Mouse (Mus musculus): ENCODE results near the gene Thop1. TPM values are rescaled to one million over a fixed set of nuclear protein-coding genes. Genes with fewer than 3 reads are reported as not detected.

The Thop1 gene
- total and polyA plus RNA-seq, 3 experiments: 75.7 to 126 (median 113) TPM

- Histone ChIP-seq H3K9ac (ENCODE audit: control insufficient read depth, low read depth, low read length, poor library complexity, severe bottlenecking) (no peak overlapping the region), H3K27me3 (ENCODE audit: control insufficient read depth in 1 of 2, insufficient read depth in 2 of 2, low read length in 2 of 2) (no peaks in the 10 kb centered on the region), H3K36me3 (ENCODE audit: control insufficient read depth in 1 of 2, insufficient read depth in 2 of 2, low read length in 2 of 2) (no peaks in the 10 kb centered on the region), H3K79me2 (ENCODE audit: control insufficient read depth, insufficient read depth, low read length, poor library complexity) (no peaks in the 10 kb centered on the region), H3K4me1 (ENCODE audit: control insufficient read depth in 1 of 2, insufficient read depth in 2 of 2, low read length in 2 of 2) (no peaks in the 10 kb centered on the region), H3K4me3 (ENCODE audit: control insufficient read depth in 1 of 2, insufficient read depth in 1 of 2, low read depth in 2 of 2, low read length in 2 of 2) (no peak overlapping the region), H3K27ac (ENCODE audit: control insufficient read depth, low read depth, low read length) (no peak overlapping the region), H3K9me3 (replicated peaks; ENCODE audit: insufficient read depth, low read length) (no peaks in the 10 kb centered on the region)
- no peak for DNase-seq (ENCODE audit: low read depth, low spot score)
- TF ChIP-seq SIN3A (IDR thresholded peaks at IDR 0.05; ENCODE audit: low read length) (no peak), POLR2A (IDR thresholded peaks at IDR 0.05; ENCODE audit: control insufficient read depth in 1 of 2, insufficient read depth in 1 of 2, low read depth in 1 of 2, low read length in 2 of 2, poor library complexity in 1 of 2) (no peak), ETS1 (IDR thresholded peaks at IDR 0.05; ENCODE audit: low read depth, low read length) (no peak), MYC (IDR thresholded peaks at IDR 0.05; ENCODE audit: low read depth, low read length) (no peak)
Measured at GRCm38 (mm10) chr10:81028219-81028618, 41.6 kb upstream of the Thop1 start.

DNA sequence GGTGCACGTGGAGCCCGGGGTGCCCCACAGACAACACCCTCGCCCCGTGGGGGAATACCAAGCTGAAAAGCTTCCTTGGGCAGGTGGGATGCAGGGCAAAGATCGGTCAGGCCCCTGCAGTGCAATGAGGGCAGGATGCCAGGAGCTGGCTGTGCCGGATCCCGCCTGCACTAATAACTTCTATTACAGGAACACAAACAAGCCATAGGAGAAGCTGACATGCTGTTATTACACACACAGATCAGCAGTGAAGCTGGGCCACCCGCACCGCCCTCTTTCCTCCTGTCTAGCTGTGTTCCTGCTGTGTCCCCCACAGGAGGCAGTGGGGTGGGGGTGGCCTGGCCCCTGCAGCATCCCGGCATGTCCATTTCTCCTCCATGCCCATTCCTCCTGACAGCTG, 40.8 kb upstream of the Thop1 start:
- H3K9ac ChIP-seq (ENCODE audit: control insufficient read depth, low read depth, low read length, poor library complexity, severe bottlenecking): no peak overlapping the region
- TF ChIP-seq MXI1 (IDR thresholded peaks at IDR 0.05; ENCODE audit: low read depth, low read length): no peak
- TF ChIP-seq MYC (IDR thresholded peaks at IDR 0.05; ENCODE audit: low read depth, low read length): no peak
- TF ChIP-seq HCFC1 (IDR thresholded peaks at IDR 0.05; ENCODE audit: low read depth, low read length): no peak
- TF ChIP-seq MEF2A (IDR thresholded peaks at IDR 0.05; ENCODE audit: extremely low read depth, insufficient replicate concordance, low read depth, low read length, poor library complexity, severe bottlenecking): no peak
- no peak for TF ChIP-seq MAX (IDR thresholded peaks at IDR 0.05; ENCODE audit: low read length)
- no peak for TF ChIP-seq ZKSCAN1 (IDR thresholded peaks at IDR 0.05; ENCODE audit: low read depth, low read length)
- no peak for TF ChIP-seq JUND (IDR thresholded peaks at IDR 0.05; ENCODE audit: low read depth, low read length)
- no peak for TF ChIP-seq UBTF (IDR thresholded peaks at IDR 0.05; ENCODE audit: borderline replicate concordance, insufficient read depth, low read depth, low read length)
- TF ChIP-seq GABPA (IDR thresholded peaks at IDR 0.05; ENCODE audit: low read depth, low read length): no peak
- TF ChIP-seq ZC3H11A (IDR thresholded peaks at IDR 0.05; ENCODE audit: low read depth, low read length): no peak
- TF ChIP-seq NELFE (IDR thresholded peaks at IDR 0.05; ENCODE audit: low read depth, low read length): no peak
- no peak for TF ChIP-seq NRF1 (IDR thresholded peaks at IDR 0.05; ENCODE audit: insufficient read depth, low read depth, low read length, poor library complexity, severe bottlenecking)
- no peak for TF ChIP-seq MYB (IDR thresholded peaks at IDR 0.05; ENCODE audit: low read depth, low read length)
- no peak for TF ChIP-seq ELF1 (IDR thresholded peaks at IDR 0.05; ENCODE audit: low read depth, low read length)
- no peak for DNase-seq (ENCODE audit: low read depth, low spot score)
- H3K79me2 ChIP-seq (ENCODE audit: control insufficient read depth, insufficient read depth, low read length, poor library complexity): no peaks in the 10 kb centered on the region
- no peaks in the 10 kb centered on the region for H3K4me1 ChIP-seq (ENCODE audit: control insufficient read depth in 1 of 2, insufficient read depth in 2 of 2, low read length in 2 of 2)
- no peaks in the 10 kb centered on the region for H3K9me3 ChIP-seq (replicated peaks; ENCODE audit: insufficient read depth, low read length)
- H3K4me3 ChIP-seq (ENCODE audit: control insufficient read depth in 1 of 2, insufficient read depth in 1 of 2, low read depth in 2 of 2, low read length in 2 of 2): no peak overlapping the region
- no peaks in the 10 kb centered on the region for H3K27me3 ChIP-seq (ENCODE audit: control insufficient read depth in 1 of 2, insufficient read depth in 2 of 2, low read length in 2 of 2)
- H3K36me3 ChIP-seq (ENCODE audit: control insufficient read depth in 1 of 2, insufficient read depth in 2 of 2, low read length in 2 of 2): no peaks in the 10 kb centered on the region
- H3K27ac ChIP-seq (ENCODE audit: control insufficient read depth, low read depth, low read length): no peak overlapping the region
